Mouse (Mus musculus) large intestine, adult 2 months (tissue): ENCODE measurements around the gene Mrps24. TPM values are rescaled to one million over a fixed set of nuclear protein-coding genes. Genes with fewer than 3 reads are reported as not detected.

Source experiments
- DNase-seq: peaks from one replicate; pipeline ENCODE4 v3.0.0-alpha.2; 2012; ENCODE audit warnings: low read depth, low spot score
- WGBS: fragments of 180-500 bp; shearing (Covaris S2); methylation state at CpG from one replicate; pipeline ENCODE4 v1.1.7; 2018; 5-methylcytosine and 5-hydroxymethylcytosine counted together
- polyA plus RNA-seq: library from polyadenylated mRNA; depleted of rRNA; stranded (reverse); fragments of >200 nt; gene quantifications from 2 replicates; pipeline ENCODE4 v1.2.3, GENCODE M21; 2012; rRNA removed

The Mrps24 gene
- 150 and 188 TPM in 2 replicates for polyA plus RNA-seq

- 87% methylated on average over 14 of the region's 14 CpGs for WGBS
- DNase-seq: no peak
Observed at GRCm38 (mm10) chr11:5715630-5716105, at the start of gene Mrps24. Gene Mrps24, minus strand, starts transcription at chr11:5715680.

- 7% methylated on average over 6 of the region's 6 CpGs for WGBS
- no peak for DNase-seq
Observed at GRCm38 (mm10) chr11:5762633-5762982, 47.1 kb upstream of the Mrps24 start.

GRCm38 (mm10) chr11:5761820-5762632, 46.5 kb upstream of the Mrps24 start, which contains the start of gene Urgcp:
Gene Urgcp, minus strand, starts transcription at chr11:5762376.
- under 1% methylated on average over 68 of the region's 68 CpGs for WGBS
- peak; percentile 89 for DNase-seq

GRCm38 (mm10) chr11:5753755-5754154, 38.3 kb upstream of the Mrps24 start:
- 85% methylated on average over 2 of the region's 2 CpGs for WGBS

GRCm38 (mm10) chr11:5744951-5745350, 29.5 kb upstream of the Mrps24 start:
- WGBS: 81% methylated on average over 2 of the region's 2 CpGs
- DNase-seq: no peak

More at GRCm38 (mm10) chr11:5753755-5754154, 38.3 kb upstream of the Mrps24 start:
- no peak for DNase-seq

- 60% methylated on average over 7 of the region's 7 CpGs for WGBS
- no peak for DNase-seq
Observed at GRCm38 (mm10) chr11:5742106-5742505, 26.6 kb upstream of the Mrps24 start.

GRCm38 (mm10) chr11:5740965-5741627, 25.6 kb upstream of the Mrps24 start:
- WGBS: 1% methylated on average over 49 of the region's 50 CpGs
- no peak for DNase-seq

- DNase-seq: no peak
- WGBS: 1% methylated on average over 26 of the region's 26 CpGs
Observed at GRCm38 (mm10) chr11:5740599-5740964, 25.1 kb upstream of the Mrps24 start.

- DNase-seq: no peak
- 14% methylated on average over 3 of the region's 3 CpGs for WGBS
Observed at GRCm38 (mm10) chr11:5739846-5740245, 24.4 kb upstream of the Mrps24 start.

GRCm38 (mm10) chr11:5738888-5739632, 23.6 kb upstream of the Mrps24 start:
- WGBS: 80% methylated on average over 5 of the region's 5 CpGs
- no peak for DNase-seq

- WGBS: 19% methylated on average over 5 of the region's 5 CpGs
- DNase-seq: no peak
Observed at GRCm38 (mm10) chr11:5737137-5737536, 21.7 kb upstream of the Mrps24 start.

GRCm38 (mm10) chr11:5734323-5734722, 18.8 kb upstream of the Mrps24 start:
- DNase-seq: no peak
- 53% methylated on average over 4 of the region's 4 CpGs for WGBS

- WGBS: 68% methylated on average over 5 of the region's 5 CpGs
Observed at GRCm38 (mm10) chr11:5732401-5732800, 16.9 kb upstream of the Mrps24 start.

GRCm38 (mm10) chr11:5729582-5729981, 14.1 kb upstream of the Mrps24 start:
- no peak for DNase-seq
- 92% methylated on average over 9 of the region's 9 CpGs for WGBS

More at GRCm38 (mm10) chr11:5732401-5732800, 16.9 kb upstream of the Mrps24 start:
- DNase-seq: no peak

GRCm38 (mm10) chr11:5718611-5719354, 3.3 kb upstream of the Mrps24 start:
- 94% methylated on average over 12 of the region's 12 CpGs for whole genome bisulfite sequencing
- DNase-seq: no peak

- DNase-seq: no peak
- 92% methylated on average over 34 of the region's 34 CpGs for WGBS
Observed at GRCm38 (mm10) chr11:5716938-5717705, 1.6 kb upstream of the Mrps24 start.

GRCm38 (mm10) chr11:5716246-5716645, 766 bp upstream of the Mrps24 start:
- 88% methylated on average over 11 of the region's 11 CpGs for WGBS
- no peak for DNase-seq

GRCm38 (mm10) chr11:5715179-5715578, 301 bp downstream of the Mrps24 start:
- no peak for DNase-seq
- 87% methylated on average over 9 of the region's 9 CpGs for WGBS
